Mouse (Mus musculus) kidney, adult 2 months (tissue): ENCODE measurements around the gene Nacc1.

Source experiments
- CTCF ChIP-seq: fragments of 200-500 bp; conservative IDR thresholded peaks from 2 replicates; pipeline ENCODE4 v1.5.1; 2011; ENCODE audit warnings: low read depth, mild to moderate bottlenecking, control low read depth, low read length, moderate library complexity, mixed read lengths; ENCODE audit not compliant: insufficient read depth, insufficient read length
- POLR2A ChIP-seq: fragments of 200-500 bp; IDR thresholded peaks from one replicate; pipeline ENCODE4 v1.6.1; 2011; ENCODE audit warnings: low read depth, low read length, control low read depth

DNA sequence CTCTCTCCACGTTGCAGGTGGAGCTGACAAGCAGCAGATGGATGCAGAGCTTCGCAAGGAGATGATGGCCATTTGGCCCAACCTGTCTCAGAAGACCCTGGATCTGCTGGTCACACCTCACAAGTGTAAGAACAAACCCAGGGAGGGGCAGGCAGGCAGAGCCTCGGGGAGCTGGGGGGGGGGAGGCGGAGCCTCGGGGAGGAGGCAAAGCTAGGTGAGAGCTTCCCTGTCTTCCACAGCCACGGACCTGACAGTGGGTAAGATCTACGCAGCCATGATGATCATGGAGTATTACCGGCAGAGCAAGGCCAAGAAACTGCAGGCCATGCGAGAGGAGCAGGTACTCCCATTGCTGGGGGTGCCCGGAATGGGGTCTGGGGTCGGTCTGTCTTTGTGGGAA, 58.1 kb downstream of the Nacc1 start:
- TF ChIP-seq CTCF (no peak), POLR2A (no peak)
